Mouse (Mus musculus) CH12.LX (cell line): Measurements from ENCODE around the gene Gfy.

Source experiments
- BHLHE40 ChIP-seq: IDR thresholded peaks from 2 replicates; pipeline ENCODE4 v1.6.1; 2011; ENCODE audit warnings: mild to moderate bottlenecking, low read depth, low read length, improper control_type of control experiment
- CHD2 ChIP-seq: IDR thresholded peaks from 2 replicates; pipeline ENCODE4 v1.6.1; 2011; ENCODE audit warnings: low read length, improper control_type of control experiment
- CTCF ChIP-seq, 2 experiments: IDR thresholded peaks in 1 of 2; conservative IDR thresholded peaks in 1 of 2; 2 replicates each; pipeline ENCODE4 v1.5.1; 2011 to 2012; ENCODE audit warnings: low read depth in 2 of 2, low read length in 2 of 2, improper control_type of control experiment in 1 of 2, inconsistent platforms in 1 of 2, mild to moderate bottlenecking in 1 of 2, moderate library complexity in 1 of 2
- E2F4 ChIP-seq: IDR thresholded peaks from 2 replicates; pipeline ENCODE4 v1.6.1; 2011; ENCODE audit warnings: low read depth, low read length, improper control_type of control experiment; ENCODE audit not compliant: insufficient replicate concordance
- EP300 ChIP-seq: IDR thresholded peaks from 2 replicates; pipeline ENCODE4 v1.6.1; 2011; ENCODE audit warnings: low read length, improper control_type of control experiment
- GABPA ChIP-seq: IDR thresholded peaks from 2 replicates; pipeline ENCODE4 v1.6.1; 2012; ENCODE audit warnings: low read depth, low read length, improper control_type of control experiment, inconsistent platforms; ENCODE audit not compliant: insufficient replicate concordance
- JUND ChIP-seq: conservative IDR thresholded peaks from 2 replicates; pipeline ENCODE4 v1.6.1; 2011; ENCODE audit warnings: low read depth, low read length, improper control_type of control experiment
- KAT2A ChIP-seq: IDR thresholded peaks from 2 replicates; pipeline ENCODE4 v1.6.1; 2012; ENCODE audit warnings: low read length, improper control_type of control experiment, inconsistent platforms; ENCODE audit not compliant: insufficient replicate concordance
- MAFK ChIP-seq: IDR thresholded peaks from 2 replicates; pipeline ENCODE4 v1.6.1; 2011; ENCODE audit warnings: low read length, improper control_type of control experiment; ENCODE audit not compliant: insufficient replicate concordance
- MAZ ChIP-seq: IDR thresholded peaks from 2 replicates; pipeline ENCODE4 v1.6.1; 2012; ENCODE audit warnings: low read depth, mild to moderate bottlenecking, inconsistent platforms, low read length, improper control_type of control experiment, moderate library complexity
- POLR2A ChIP-seq: IDR thresholded peaks from 2 replicates; pipeline ENCODE4 v1.6.1; 2011; ENCODE audit warnings: low read depth, mild to moderate bottlenecking, improper control_type of control experiment, low read length
- SMC3 ChIP-seq: IDR thresholded peaks from 2 replicates; pipeline ENCODE4 v1.6.1; 2011; ENCODE audit warnings: low read depth, low read length, improper control_type of control experiment
- TCF12 ChIP-seq: IDR thresholded peaks from 2 replicates; pipeline ENCODE4 v1.6.1; 2014; ENCODE audit warnings: low read depth, mild to moderate bottlenecking, inconsistent platforms, low read length, improper control_type of control experiment
- USF1 ChIP-seq: IDR thresholded peaks from 2 replicates; pipeline ENCODE4 v1.6.1; 2014; ENCODE audit warnings: low read depth, mild to moderate bottlenecking, inconsistent platforms, low read length, improper control_type of control experiment

DNA sequence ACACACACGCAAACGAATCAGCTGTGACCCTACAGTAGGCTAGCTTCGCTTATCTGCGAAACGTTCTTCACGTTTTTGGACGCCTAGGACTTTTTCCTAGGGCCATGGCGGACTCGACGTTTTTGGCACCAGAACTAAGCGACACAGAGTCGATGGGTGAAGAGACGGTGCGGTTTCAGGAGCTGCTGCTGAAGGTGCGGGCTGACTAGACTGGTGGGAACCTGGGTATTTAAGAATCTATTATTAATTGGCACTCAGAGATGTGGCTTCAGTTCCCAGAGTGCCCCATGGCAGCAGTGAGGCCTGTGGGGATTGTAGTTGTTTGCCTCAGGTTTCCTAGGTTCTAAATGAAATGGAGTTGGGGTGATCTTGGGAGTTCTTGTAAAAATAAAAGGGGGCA, 23.2 kb downstream of the Gfy start:
- TF ChIP-seq TCF12 (no peak), E2F4 (no peak), BHLHE40 (no peak), EP300 (no peak), MAFK (no peak), MAZ (no peak), CTCF (conservative IDR thresholded peaks at IDR 0.05 in 1 of 2, IDR thresholded peaks at IDR 0.05 in 1 of 2; ENCODE audit: low read depth in 2 of 2, low read length in 2 of 2) (no peak), POLR2A (no peak), CHD2 (no peak), SMC3 (no peak), GABPA (no peak), USF1 (no peak), KAT2A (no peak), JUND (no peak)
